Mouse (Mus musculus): ENCODE data around the gene Dph5. TPM values are rescaled to one million over a fixed set of nuclear protein-coding genes. Genes with fewer than 3 reads are reported as not detected.

Dph5 gene
- total and polyA plus RNA-seq, 3 experiments, result 37.0 to 70.0 (median 55.1) TPM

DNA sequence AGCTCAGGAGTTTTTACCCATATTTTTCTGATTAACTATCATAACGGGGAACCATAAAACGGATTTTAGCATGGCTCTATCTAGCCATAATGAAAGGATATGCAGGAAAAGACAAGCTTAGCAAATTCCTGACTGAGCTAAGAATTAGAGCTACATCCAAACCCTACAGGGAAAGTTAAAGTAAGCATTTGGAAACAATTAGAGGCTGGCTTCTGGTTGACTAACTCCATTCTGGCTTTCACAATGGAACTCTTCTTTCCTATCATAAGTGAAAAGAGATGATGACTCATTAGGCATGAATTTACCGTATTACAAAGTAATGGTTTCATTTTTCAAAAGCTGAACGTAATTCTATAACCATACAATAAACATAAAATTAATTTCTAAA, 74.4 kb downstream of the Dph5 start:
- dilution Hi-C loops (cut with MboI; ENCODE audit: extremely low pct_ligation_motif_present, extremely low pct_unique_long_range_greater_than_20kb, low sequenced_read_pairs), result no loop called here

DNA sequence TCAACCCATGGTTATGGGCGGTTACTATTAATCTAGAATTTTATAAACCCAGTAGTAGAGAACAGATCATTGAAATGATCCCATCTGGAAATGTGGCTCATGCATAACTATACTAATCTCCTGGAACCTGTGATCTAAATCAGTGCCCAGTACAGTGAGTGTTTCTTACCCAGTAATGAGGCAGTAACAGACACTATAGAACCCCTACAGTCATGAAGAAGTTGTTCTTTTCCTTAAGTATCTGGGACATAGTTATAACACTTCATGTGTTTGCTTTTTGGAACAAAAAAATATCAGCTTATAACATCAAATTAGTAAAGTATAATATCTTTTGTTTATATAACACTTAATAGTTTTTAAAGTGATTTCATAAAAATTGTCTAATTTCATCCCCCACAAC, 76.0 kb downstream of the Dph5 start:
- DNase-seq (ENCODE audit: extremely low read depth), result no peak
- no peak overlapping the region for H3K4me2 ChIP-seq (ENCODE audit: insufficient read depth, low read depth, poor library complexity, severe bottlenecking)
- H3K79me2 ChIP-seq (replicated peaks; ENCODE audit: control insufficient read depth, extremely low read depth, insufficient read depth, poor library complexity, severe bottlenecking), result no peaks in the 10 kb centered on the region
- peaks cover 18 to 62% of the 10 kb centered on the region in 2 experiments for H3K36me3 ChIP-seq (replicated peaks in 1 of 2; ENCODE audit: control insufficient read depth in 1 of 2, insufficient read depth in 1 of 2, low read length in 1 of 2)
- TF ChIP-seq MAFK (IDR thresholded peaks at IDR 0.05; ENCODE audit: insufficient replicate concordance, low read length), result no peak
- TF ChIP-seq POLR2A (IDR thresholded peaks at IDR 0.05; ENCODE audit: low read depth, low read length), result no peak
- no peak for TF ChIP-seq MXI1 (IDR thresholded peaks at IDR 0.05; ENCODE audit: low read depth, low read length)
- TF ChIP-seq CHD1 (IDR thresholded peaks at IDR 0.05; ENCODE audit: low read depth, low read length), result no peak
- TF ChIP-seq RCOR1 (conservative IDR thresholded peaks at IDR 0.05; ENCODE audit: low read depth, low read length), result no peak
- no peak for TF ChIP-seq ZKSCAN1 (IDR thresholded peaks at IDR 0.05; ENCODE audit: borderline replicate concordance, low read depth, low read length)
- no peak for TF ChIP-seq IRF4 (IDR thresholded peaks at IDR 0.05; ENCODE audit: low read depth, low read length)
- TF ChIP-seq USF2 (conservative IDR thresholded peaks at IDR 0.05; ENCODE audit: low read depth, low read length), result no peak
- TF ChIP-seq CHD2 (IDR thresholded peaks at IDR 0.05; ENCODE audit: low read length), result no peak
- no peak for TF ChIP-seq BHLHE40 (IDR thresholded peaks at IDR 0.05; ENCODE audit: low read depth, low read length)
- no peak for TF ChIP-seq USF1 (IDR thresholded peaks at IDR 0.05; ENCODE audit: low read depth, low read length)
- TF ChIP-seq TCF12 (IDR thresholded peaks at IDR 0.05; ENCODE audit: low read depth, low read length), result no peak
- no peak for TF ChIP-seq MAZ (IDR thresholded peaks at IDR 0.05; ENCODE audit: low read depth, low read length)
- TF ChIP-seq MAX (IDR thresholded peaks at IDR 0.05; ENCODE audit: low read length), result no peak
- no peak for TF ChIP-seq NRF1 (IDR thresholded peaks at IDR 0.05; ENCODE audit: low read depth, low read length)
- TF ChIP-seq CTCF (conservative IDR thresholded peaks at IDR 0.05 in 1 of 2, IDR thresholded peaks at IDR 0.05 in 1 of 2; ENCODE audit: low read depth in 2 of 2, low read length in 2 of 2), result no peak
- no peak for TF ChIP-seq ZMIZ1 (IDR thresholded peaks at IDR 0.05; ENCODE audit: low read depth, low read length)
- TF ChIP-seq ETS1 (conservative IDR thresholded peaks at IDR 0.05; ENCODE audit: low read depth, low read length), result no peak
- H3K27ac ChIP-seq (ENCODE audit: insufficient read depth, low read depth), result no peak overlapping the region
- in situ Hi-C loops (cut with MboI; ENCODE audit: low pct_ligation_motif_present, low pct_unique_long_range_greater_than_20kb, low sequenced_read_pairs) (no loop called here), dilution Hi-C loops (cut with MboI; ENCODE audit: extremely low pct_ligation_motif_present, extremely low pct_unique_long_range_greater_than_20kb, low sequenced_read_pairs) (no loop called here)
- H3K4me3 ChIP-seq (replicated peaks in 1 of 3; ENCODE audit: low read depth in 2 of 3, low read length in 2 of 3, poor library complexity in 1 of 3), result no peak overlapping the region
- H3K9ac ChIP-seq (ENCODE audit: insufficient read depth, low read depth), result no peak overlapping the region
- no peaks in the 10 kb centered on the region for H3K27me3 ChIP-seq (replicated peaks)
- no peaks in the 10 kb centered on the region for H3K9me3 ChIP-seq (replicated peaks; ENCODE audit: low read length)
- peaks cover 1% of the 10 kb centered on the region in 2 experiments; a peak in 2 of 4 replicates for H3K4me1 ChIP-seq (ENCODE audit: control insufficient read depth in 1 of 2, insufficient read depth in 2 of 2)

More for the DNA sequence above, 74.4 kb downstream of the Dph5 start:
- in situ Hi-C loops (cut with MboI; ENCODE audit: low pct_ligation_motif_present, low pct_unique_long_range_greater_than_20kb, low sequenced_read_pairs), result no loop called here
- Histone ChIP-seq H3K9ac (ENCODE audit: insufficient read depth, low read depth) (no peak overlapping the region), H3K4me2 (ENCODE audit: insufficient read depth, low read depth, poor library complexity, severe bottlenecking) (no peak overlapping the region), H3K36me3 (replicated peaks in 1 of 2; ENCODE audit: control insufficient read depth in 1 of 2, insufficient read depth in 1 of 2, low read length in 1 of 2) (peaks cover 32 to 65% of the 10 kb centered on the region in 2 experiments), H3K4me3 (replicated peaks in 1 of 3; ENCODE audit: low read depth in 2 of 3, low read length in 2 of 3, poor library complexity in 1 of 3) (no peak overlapping the region), H3K27me3 (replicated peaks) (no peaks in the 10 kb centered on the region), H3K79me2 (replicated peaks; ENCODE audit: control insufficient read depth, extremely low read depth, insufficient read depth, poor library complexity, severe bottlenecking) (no peaks in the 10 kb centered on the region), H3K9me3 (replicated peaks; ENCODE audit: low read length) (no peaks in the 10 kb centered on the region), H3K4me1 (ENCODE audit: control insufficient read depth in 1 of 2, insufficient read depth in 2 of 2) (no peaks in the 10 kb centered on the region), H3K27ac (ENCODE audit: insufficient read depth, low read depth) (no peak overlapping the region)
- TF ChIP-seq JUN (IDR thresholded peaks at IDR 0.05; ENCODE audit: insufficient read depth, low read depth, low read length) (no peak), ZC3H11A (IDR thresholded peaks at IDR 0.05; ENCODE audit: low read depth, low read length) (no peak), EP300 (IDR thresholded peaks at IDR 0.05; ENCODE audit: low read length) (0 out of 2 replicates have a peak, but pooled peaks have one; percentile 39), MAFK (IDR thresholded peaks at IDR 0.05; ENCODE audit: insufficient replicate concordance, low read length) (no peak), JUND (conservative IDR thresholded peaks at IDR 0.05; ENCODE audit: low read depth, low read length) (0 out of 2 replicates have a peak, but pooled peaks have one; percentile 23), MEF2A (IDR thresholded peaks at IDR 0.05; ENCODE audit: borderline replicate concordance, low read depth, low read length) (no peak)
- DNase-seq (ENCODE audit: extremely low read depth), result no peak
